Mouse (Mus musculus): ENCODE data around the gene Lcp1. TPM values are rescaled to one million over a fixed set of nuclear protein-coding genes. Genes with fewer than 3 reads are reported as not detected.

The Lcp1 gene
- polyA plus RNA-seq, 1 experiment from 2014 or later = 12.1 TPM

DNA sequence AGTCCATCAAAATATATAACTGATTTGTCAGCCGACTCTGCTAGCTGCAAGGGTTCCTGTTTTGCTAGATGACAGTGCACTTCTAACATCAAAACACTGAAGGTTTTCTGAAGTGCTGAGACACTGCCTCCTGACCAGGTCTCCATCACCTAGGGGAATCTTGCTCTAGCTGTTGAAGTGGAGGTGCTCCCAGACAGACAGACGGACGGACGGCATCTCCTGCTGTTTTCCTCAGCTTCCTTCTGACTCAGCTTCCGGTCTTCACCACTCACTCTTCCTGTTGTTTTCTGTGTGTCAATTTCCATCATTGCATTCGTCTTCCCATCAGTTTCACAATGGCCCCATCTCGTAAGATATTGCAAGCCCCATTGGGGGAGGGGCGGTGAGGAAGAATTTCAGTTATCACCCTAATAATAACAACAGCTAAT is 49.7 kb downstream of the Lcp1 start:
- H3K27me3 ChIP-seq (ENCODE audit: control insufficient read depth, insufficient read depth, low read depth, low read length) = no peaks in the 10 kb centered on the region
- no peak for ATAC-seq
- no peaks in the 10 kb centered on the region for H3K36me3 ChIP-seq (ENCODE audit: control insufficient read depth, insufficient read depth, low read length)
- H3K4me3 ChIP-seq (ENCODE audit: low read depth, low read length) = no peak overlapping the region
- no peaks in the 10 kb centered on the region for H3K4me1 ChIP-seq (ENCODE audit: control insufficient read depth, insufficient read depth, low read length)
- WGBS = 84% methylated on average over 8 of the region's 8 CpGs
- H3K27ac ChIP-seq (ENCODE audit: low read length) = no peak overlapping the region
- no peak overlapping the region for H3K4me2 ChIP-seq (ENCODE audit: low read length)
- no peak overlapping the region for H3K9ac ChIP-seq (ENCODE audit: low read depth, low read length)
- H3K9me3 ChIP-seq (replicated peaks; ENCODE audit: control insufficient read depth, low read length, poor library complexity, severe bottlenecking) = no peaks in the 10 kb centered on the region

DNA sequence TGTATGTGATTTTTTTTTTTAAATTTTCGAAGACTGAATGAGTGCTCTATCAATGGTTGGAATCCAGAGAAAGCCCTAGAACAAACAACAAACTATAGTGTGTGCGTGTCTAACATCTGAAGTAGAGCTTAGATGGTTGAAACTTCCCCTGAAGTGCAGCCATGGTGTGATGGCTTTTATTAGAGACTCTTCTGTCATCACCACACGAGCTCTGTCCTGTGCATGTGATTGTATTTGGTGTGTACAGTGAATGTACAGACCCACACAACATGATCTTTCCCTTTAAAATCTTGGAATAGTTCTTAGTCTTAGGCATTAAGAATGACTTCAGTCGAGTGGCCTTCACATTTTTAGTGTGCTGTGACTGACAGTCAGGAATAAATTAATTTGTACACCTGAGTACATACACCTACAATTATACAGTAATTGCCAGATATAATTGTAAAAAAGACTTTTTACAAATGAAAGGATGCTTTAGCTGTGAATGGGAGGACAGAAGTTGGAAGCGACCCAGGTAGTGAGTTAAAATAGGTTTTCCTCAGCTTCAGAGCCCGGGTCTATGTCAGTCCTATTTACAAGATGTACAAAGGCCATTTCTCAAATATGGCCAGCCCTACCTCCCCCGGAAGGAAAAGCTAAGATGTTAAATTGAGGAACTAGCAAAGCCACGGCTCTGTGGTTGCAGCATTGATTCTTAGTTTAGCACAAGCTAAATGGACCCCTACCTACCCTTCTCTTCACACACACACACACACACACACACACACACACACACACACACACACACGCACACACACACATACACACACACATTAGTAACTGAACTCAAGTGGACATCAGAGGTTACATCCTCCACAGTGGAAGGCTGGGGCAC is 50.4 kb downstream of the Lcp1 start:
- Histone ChIP-seq H3K36me3 (ENCODE audit: control insufficient read depth, insufficient read depth, low read length) (no peaks in the 10 kb centered on the region), H3K9me3 (replicated peaks; ENCODE audit: control insufficient read depth, low read length, poor library complexity, severe bottlenecking) (no peaks in the 10 kb centered on the region), H3K4me1 (ENCODE audit: control insufficient read depth, insufficient read depth, low read length) (no peaks in the 10 kb centered on the region), H3K4me2 (ENCODE audit: low read length) (no peak overlapping the region), H3K4me3 (ENCODE audit: low read depth, low read length) (no peak overlapping the region), H3K9ac (ENCODE audit: low read depth, low read length) (no peak overlapping the region), H3K27me3 (ENCODE audit: control insufficient read depth, insufficient read depth, low read depth, low read length) (no peaks in the 10 kb centered on the region), H3K27ac (ENCODE audit: low read length) (no peak overlapping the region)
- WGBS = 85% methylated on average over 9 of the region's 9 CpGs
- ATAC-seq = no peak

DNA sequence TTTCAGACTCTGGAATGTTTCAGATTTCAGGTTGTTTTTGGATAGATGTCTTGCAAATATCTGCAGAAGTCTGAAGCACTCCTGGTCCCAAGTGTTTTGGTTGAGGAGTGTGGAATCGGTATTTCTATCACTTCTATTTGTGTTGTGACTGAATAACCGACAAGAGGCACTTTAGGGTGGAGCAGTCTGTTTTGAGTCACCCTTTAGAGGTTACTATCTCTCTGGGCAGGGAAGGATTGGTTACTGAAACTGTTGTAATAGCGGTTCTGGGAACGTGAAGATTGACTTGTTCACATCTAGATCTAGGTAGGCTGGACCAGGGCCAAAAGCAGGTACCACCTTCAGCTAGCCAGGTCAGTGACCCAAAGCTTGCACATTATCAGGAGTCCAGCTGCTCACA is 51.5 kb downstream of the Lcp1 start:
- Histone ChIP-seq H3K36me3 (ENCODE audit: control insufficient read depth, insufficient read depth, low read length) (no peaks in the 10 kb centered on the region), H3K27me3 (ENCODE audit: control insufficient read depth, insufficient read depth, low read depth, low read length) (no peaks in the 10 kb centered on the region), H3K4me2 (ENCODE audit: low read length) (no peak overlapping the region), H3K4me3 (ENCODE audit: low read depth, low read length) (no peak overlapping the region), H3K4me1 (ENCODE audit: control insufficient read depth, insufficient read depth, low read length) (no peaks in the 10 kb centered on the region), H3K9ac (ENCODE audit: low read depth, low read length) (no peak overlapping the region), H3K27ac (ENCODE audit: low read length) (no peak overlapping the region), H3K9me3 (replicated peaks; ENCODE audit: control insufficient read depth, low read length, poor library complexity, severe bottlenecking) (no peaks in the 10 kb centered on the region)
- ATAC-seq = no peak
- WGBS = 85% methylated on average over 4 of the region's 4 CpGs

DNA sequence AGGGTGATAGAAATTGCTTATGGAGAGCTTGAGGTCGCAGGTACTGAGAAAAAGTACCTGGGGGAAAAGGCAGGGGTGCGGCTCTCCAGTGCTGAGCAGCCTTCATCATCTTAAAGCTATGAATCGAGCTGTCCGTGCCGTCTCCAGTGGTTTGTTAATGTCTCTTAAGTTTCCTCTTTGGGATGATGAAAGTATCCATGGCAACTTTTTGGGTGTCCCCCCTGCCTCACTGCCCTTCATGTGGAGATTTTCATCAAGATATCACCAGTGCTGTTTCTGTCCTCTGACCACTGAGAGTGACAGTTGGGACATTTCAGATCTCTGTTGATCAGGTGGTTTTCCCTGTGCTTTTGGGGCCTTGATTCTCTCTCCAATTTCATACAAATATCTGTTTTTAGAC is 51.9 kb downstream of the Lcp1 start:
- Histone ChIP-seq H3K27ac (ENCODE audit: low read length) (no peak overlapping the region), H3K4me2 (ENCODE audit: low read length) (no peak overlapping the region), H3K27me3 (ENCODE audit: control insufficient read depth, insufficient read depth, low read depth, low read length) (no peaks in the 10 kb centered on the region), H3K4me3 (ENCODE audit: low read depth, low read length) (no peak overlapping the region), H3K36me3 (ENCODE audit: control insufficient read depth, insufficient read depth, low read length) (no peaks in the 10 kb centered on the region), H3K9ac (ENCODE audit: low read depth, low read length) (no peak overlapping the region), H3K9me3 (replicated peaks; ENCODE audit: control insufficient read depth, low read length, poor library complexity, severe bottlenecking) (no peaks in the 10 kb centered on the region), H3K4me1 (ENCODE audit: control insufficient read depth, insufficient read depth, low read length) (no peaks in the 10 kb centered on the region)
- ATAC-seq = no peak
- 93% methylated on average over 5 of the region's 5 CpGs for WGBS

DNA sequence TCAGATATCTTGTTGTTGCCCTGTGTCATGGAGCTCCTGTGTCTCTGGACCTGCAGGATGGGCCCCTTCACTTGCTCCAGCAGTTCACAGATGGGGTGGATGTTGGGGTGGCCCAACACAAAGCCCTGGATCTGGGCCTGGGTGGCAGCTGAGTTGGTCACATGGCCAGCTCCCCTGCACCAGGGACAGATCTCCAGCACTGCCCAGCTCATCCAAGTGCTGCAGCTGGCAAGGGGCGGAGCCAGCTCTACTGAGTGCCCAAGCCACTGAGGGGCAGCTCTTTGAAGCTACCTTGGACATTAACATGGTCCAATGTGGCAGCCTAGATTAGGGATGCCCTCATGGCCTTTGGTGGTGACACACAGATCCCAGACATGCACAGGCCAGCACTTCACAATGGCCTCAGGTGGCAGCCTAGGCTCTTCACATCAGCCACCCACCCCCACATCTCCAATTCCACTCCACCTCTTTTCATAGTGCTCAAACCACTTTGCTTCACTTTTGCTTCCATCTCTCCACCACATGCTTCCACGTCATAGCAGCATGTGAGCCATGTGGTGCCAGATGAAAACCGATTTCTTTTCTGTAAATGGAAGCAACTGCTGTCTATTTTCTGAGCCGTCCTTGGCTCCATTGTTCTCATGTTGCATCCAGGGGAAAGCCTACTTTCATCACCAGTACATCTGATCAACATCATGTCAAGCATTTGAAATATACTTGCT is 53.3 kb downstream of the Lcp1 start:
- WGBS = 91% methylated on average over 4 of the region's 4 CpGs

DNA sequence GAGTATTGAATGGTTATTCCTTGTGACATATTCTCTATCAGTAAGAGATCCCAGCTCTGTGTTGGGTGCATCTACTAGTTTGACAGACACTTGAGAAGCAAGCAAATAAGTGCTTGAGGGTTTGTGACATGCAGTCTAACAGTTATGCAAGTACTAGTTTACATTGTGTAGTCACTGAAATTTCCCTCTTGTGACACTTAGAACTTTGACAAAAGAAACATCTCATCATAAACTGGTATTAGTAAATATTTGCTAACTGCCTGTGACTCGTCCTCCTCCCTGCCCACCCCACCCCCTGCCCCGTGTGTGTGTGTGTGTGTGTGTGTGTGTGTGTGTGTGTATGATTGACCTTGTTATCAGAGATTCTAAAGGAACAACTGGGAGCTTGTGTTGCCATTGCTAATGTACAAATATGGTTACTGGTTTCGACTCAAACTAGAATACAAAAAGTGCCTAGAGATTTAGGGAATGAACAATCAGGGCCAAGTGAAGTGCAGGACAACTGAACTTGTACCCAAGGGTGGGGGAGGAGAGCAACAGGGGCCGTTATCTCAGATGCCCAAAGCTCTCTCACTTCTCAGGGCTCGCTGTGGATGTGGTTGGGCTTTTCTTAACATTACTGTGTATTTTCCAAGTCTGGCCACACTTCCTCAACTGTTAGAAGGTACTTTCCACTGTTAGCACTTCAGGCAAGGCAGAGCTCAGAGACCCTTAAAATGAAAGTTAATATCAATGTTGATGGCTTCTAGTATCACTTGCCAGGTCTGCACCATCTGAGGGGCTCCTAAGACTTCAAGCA is 55.1 kb downstream of the Lcp1 start:
- Histone ChIP-seq H3K27ac (ENCODE audit: low read length) (no peak overlapping the region), H3K4me2 (ENCODE audit: low read length) (no peak overlapping the region), H3K36me3 (ENCODE audit: control insufficient read depth, insufficient read depth, low read length) (no peaks in the 10 kb centered on the region), H3K4me1 (ENCODE audit: control insufficient read depth, insufficient read depth, low read length) (no peaks in the 10 kb centered on the region), H3K9ac (ENCODE audit: low read depth, low read length) (no peak overlapping the region), H3K4me3 (ENCODE audit: low read depth, low read length) (no peak overlapping the region), H3K27me3 (ENCODE audit: control insufficient read depth, insufficient read depth, low read depth, low read length) (no peaks in the 10 kb centered on the region), H3K9me3 (replicated peaks; ENCODE audit: control insufficient read depth, low read length, poor library complexity, severe bottlenecking) (no peaks in the 10 kb centered on the region)
- no peak for ATAC-seq
- WGBS = 82% methylated on average over 5 of the region's 5 CpGs

More for the DNA sequence above, 53.3 kb downstream of the Lcp1 start:
- H3K9ac ChIP-seq (ENCODE audit: low read depth, low read length) = no peak overlapping the region
- H3K27me3 ChIP-seq (ENCODE audit: control insufficient read depth, insufficient read depth, low read depth, low read length) = no peaks in the 10 kb centered on the region
- H3K4me1 ChIP-seq (ENCODE audit: control insufficient read depth, insufficient read depth, low read length) = no peaks in the 10 kb centered on the region
- ATAC-seq = no peak
- H3K36me3 ChIP-seq (ENCODE audit: control insufficient read depth, insufficient read depth, low read length) = no peaks in the 10 kb centered on the region
- H3K4me2 ChIP-seq (ENCODE audit: low read length) = no peak overlapping the region
- H3K4me3 ChIP-seq (ENCODE audit: low read depth, low read length) = no peak overlapping the region
- no peaks in the 10 kb centered on the region for H3K9me3 ChIP-seq (replicated peaks; ENCODE audit: control insufficient read depth, low read length, poor library complexity, severe bottlenecking)
- H3K27ac ChIP-seq (ENCODE audit: low read length) = no peak overlapping the region

DNA sequence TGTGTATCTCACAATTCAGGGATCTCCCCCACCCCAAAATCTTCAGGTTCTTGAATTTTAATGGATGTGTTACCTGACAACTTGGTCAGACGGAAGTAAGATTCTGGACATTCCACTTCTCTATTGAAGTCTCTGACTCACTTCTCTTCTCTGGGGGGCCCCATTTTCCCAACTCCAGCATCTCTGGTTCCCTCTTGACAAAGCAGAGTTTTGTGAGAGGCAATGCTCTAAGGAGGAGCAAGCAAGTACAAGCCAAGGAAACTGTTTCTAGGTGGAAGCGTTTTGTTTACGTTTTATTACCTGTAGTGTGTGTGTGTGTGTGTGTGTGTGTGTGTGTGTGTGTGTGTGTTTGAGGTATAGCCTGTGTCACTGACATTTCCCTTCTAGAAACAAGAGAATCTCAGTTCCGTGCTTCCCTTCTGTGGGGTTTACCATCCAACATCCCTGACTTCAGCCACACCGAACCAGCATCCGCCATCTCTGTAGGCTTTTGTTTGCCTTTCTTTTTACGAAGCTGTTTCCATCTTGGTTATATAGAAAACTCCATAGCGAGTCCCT is 56.0 kb downstream of the Lcp1 start:
- no peak overlapping the region for H3K4me3 ChIP-seq (ENCODE audit: low read depth, low read length)
- WGBS = 90% methylated on average over 8 of the region's 8 CpGs
- no peak for ATAC-seq
- H3K4me1 ChIP-seq (ENCODE audit: control insufficient read depth, insufficient read depth, low read length) = no peaks in the 10 kb centered on the region
- H3K27ac ChIP-seq (ENCODE audit: low read length) = no peak overlapping the region
- H3K4me2 ChIP-seq (ENCODE audit: low read length) = no peak overlapping the region
- H3K27me3 ChIP-seq (ENCODE audit: control insufficient read depth, insufficient read depth, low read depth, low read length) = no peaks in the 10 kb centered on the region
- no peaks in the 10 kb centered on the region for H3K36me3 ChIP-seq (ENCODE audit: control insufficient read depth, insufficient read depth, low read length)
- H3K9ac ChIP-seq (ENCODE audit: low read depth, low read length) = no peak overlapping the region
- no peaks in the 10 kb centered on the region for H3K9me3 ChIP-seq (replicated peaks; ENCODE audit: control insufficient read depth, low read length, poor library complexity, severe bottlenecking)

DNA sequence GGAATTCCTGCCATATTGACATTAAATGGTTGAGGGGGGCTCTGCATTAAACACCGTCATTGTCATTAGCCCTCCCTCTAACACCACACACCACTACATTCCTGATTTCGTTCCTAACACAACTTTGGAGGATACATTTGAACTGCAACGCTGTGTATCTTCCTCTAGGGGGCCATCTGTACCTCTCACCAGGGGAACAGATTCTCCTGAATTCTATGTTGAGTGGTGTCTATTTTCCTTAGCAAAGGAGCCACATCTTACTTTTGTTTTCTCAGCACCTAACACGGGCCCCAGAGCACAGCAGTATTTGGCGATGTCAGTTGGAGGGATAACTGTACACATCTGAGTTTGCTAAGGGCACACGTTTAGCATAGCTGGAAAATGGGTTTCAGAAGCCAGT is 57.6 kb downstream of the Lcp1 start:
- Histone ChIP-seq H3K4me3 (ENCODE audit: low read depth, low read length) (no peak overlapping the region), H3K4me2 (ENCODE audit: low read length) (no peak overlapping the region), H3K9ac (ENCODE audit: low read depth, low read length) (no peak overlapping the region), H3K27me3 (ENCODE audit: control insufficient read depth, insufficient read depth, low read depth, low read length) (no peaks in the 10 kb centered on the region), H3K4me1 (ENCODE audit: control insufficient read depth, insufficient read depth, low read length) (no peaks in the 10 kb centered on the region), H3K9me3 (replicated peaks; ENCODE audit: control insufficient read depth, low read length, poor library complexity, severe bottlenecking) (no peaks in the 10 kb centered on the region), H3K36me3 (ENCODE audit: control insufficient read depth, insufficient read depth, low read length) (no peaks in the 10 kb centered on the region), H3K27ac (ENCODE audit: low read length) (no peak overlapping the region)
- no peak for ATAC-seq
- WGBS = 68% methylated on average over 6 of the region's 6 CpGs

Data from midbrain, embryonic 16.5 days (tissue).